Mouse (Mus musculus) spleen, postnatal 14 days (tissue): ENCODE measurements at regions not wholly inside any gene's neighbourhood (a gene's known extent, or its start where the extent isn't known, plus 50 kb on each side); places are given as distances from the start of the nearest gene placed in this dataset.

Experiments
- DNase-seq, 2 experiments: peaks; one replicate each; pipeline ENCODE4 v3.0.0; 2021 to 2022; ENCODE audit warnings: low spot score in 2 of 2

- DNase-seq = no peak
Observed at GRCm38 (mm10) chr2:71640251-71640650, 93.7 kb upstream of the Dlx2 start.

- no peak for DNase-seq
Observed at GRCm38 (mm10) chr2:71644038-71644470, 97.5 kb upstream of the Dlx2 start.

- no peak for DNase-seq
Observed at GRCm38 (mm10) chr2:71647914-71648497, 97.4 kb upstream of the Itga6 start.

- no peak for DNase-seq
Observed at GRCm38 (mm10) chr2:71651662-71652061, 93.8 kb upstream of the Itga6 start.

GRCm38 (mm10) chr2:71652261-71652801, 93.1 kb upstream of the Itga6 start:
- no peak for DNase-seq

GRCm38 (mm10) chr2:71654817-71655503, 90.5 kb upstream of the Itga6 start:
- DNase-seq = no peak

GRCm38 (mm10) chr2:71655504-71656390, 89.7 kb upstream of the Itga6 start:
- DNase-seq = no peak

GRCm38 (mm10) chr2:71656611-71657244, 88.7 kb upstream of the Itga6 start:
- DNase-seq = no peak

- no peak for DNase-seq
Observed at GRCm38 (mm10) chr2:71661438-71661837, 84.0 kb upstream of the Itga6 start.

- no peak for DNase-seq
Observed at GRCm38 (mm10) chr2:71661986-71662385, 83.4 kb upstream of the Itga6 start.

GRCm38 (mm10) chr2:71663453-71663852, 82.0 kb upstream of the Itga6 start:
- no peak for DNase-seq

- no peak for DNase-seq
Observed at GRCm38 (mm10) chr2:71666927-71667326, 78.5 kb upstream of the Itga6 start.

- no peak for DNase-seq
Observed at GRCm38 (mm10) chr2:71667746-71668145, 77.7 kb upstream of the Itga6 start.

GRCm38 (mm10) chr2:71670228-71670790, 75.1 kb upstream of the Itga6 start:
- DNase-seq = no peak

- no peak for DNase-seq
Observed at GRCm38 (mm10) chr2:71670882-71671281, 74.5 kb upstream of the Itga6 start.

- no peak for DNase-seq
Observed at GRCm38 (mm10) chr2:71673087-71673920, 72.1 kb upstream of the Itga6 start.

GRCm38 (mm10) chr2:71680746-71681145, 64.7 kb upstream of the Itga6 start:
- no peak for DNase-seq

GRCm38 (mm10) chr2:71681148-71681547, 64.3 kb upstream of the Itga6 start:
- no peak for DNase-seq

- no peak for DNase-seq
Observed at GRCm38 (mm10) chr2:71683375-71683774, 62.0 kb upstream of the Itga6 start.

GRCm38 (mm10) chr2:71685239-71685638, 60.2 kb upstream of the Itga6 start:
- no peak for DNase-seq

- DNase-seq = no peak
Observed at GRCm38 (mm10) chr2:71689041-71689440, 56.4 kb upstream of the Itga6 start.
